Mouse (Mus musculus): ENCODE measurements around the gene Siva1.

Siva1 gene

DNA sequence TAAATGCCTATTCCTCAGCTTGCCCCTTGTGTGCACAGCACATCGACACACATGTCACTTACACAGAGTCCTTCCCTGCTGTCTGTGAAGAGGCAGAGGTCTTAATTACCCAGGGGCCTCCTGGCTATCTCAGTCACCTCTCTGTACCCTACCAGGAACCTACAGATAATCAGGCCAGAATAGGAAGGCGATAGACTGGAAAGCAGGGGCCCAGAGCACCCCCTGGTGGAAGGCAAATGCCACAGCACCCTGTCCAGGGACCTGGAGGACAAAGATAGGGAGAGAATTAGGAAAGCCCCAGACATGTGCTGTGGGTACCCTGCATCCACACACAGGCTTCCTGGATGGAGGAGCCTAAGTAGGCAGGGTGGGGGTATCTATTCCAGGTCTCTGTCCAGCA is 20.7 kb upstream of the Siva1 start:
- DNase-seq (ENCODE audit: low spot score): peak; percentile 81

DNA sequence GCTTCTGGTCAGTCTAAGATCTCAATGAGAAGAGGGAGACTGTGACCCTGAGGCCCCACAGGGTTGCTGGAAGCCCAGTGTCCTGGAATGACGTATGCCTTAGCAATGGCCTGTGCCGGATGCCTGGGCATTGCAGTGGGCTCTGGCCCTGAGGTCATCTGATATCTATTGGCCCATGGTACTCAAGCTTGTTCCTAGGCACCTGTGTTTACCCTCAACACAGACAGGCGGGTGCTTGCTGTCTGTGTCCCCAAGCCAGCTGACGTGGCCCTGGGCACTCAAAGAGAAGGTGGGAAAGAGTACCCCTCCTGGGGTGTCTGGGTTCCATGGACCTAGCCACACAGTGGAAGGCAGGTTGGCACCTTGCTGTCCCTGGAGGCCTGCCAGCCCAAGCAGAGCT is 18.8 kb upstream of the Siva1 start:
- no peak for DNase-seq (ENCODE audit: low spot score)

DNA sequence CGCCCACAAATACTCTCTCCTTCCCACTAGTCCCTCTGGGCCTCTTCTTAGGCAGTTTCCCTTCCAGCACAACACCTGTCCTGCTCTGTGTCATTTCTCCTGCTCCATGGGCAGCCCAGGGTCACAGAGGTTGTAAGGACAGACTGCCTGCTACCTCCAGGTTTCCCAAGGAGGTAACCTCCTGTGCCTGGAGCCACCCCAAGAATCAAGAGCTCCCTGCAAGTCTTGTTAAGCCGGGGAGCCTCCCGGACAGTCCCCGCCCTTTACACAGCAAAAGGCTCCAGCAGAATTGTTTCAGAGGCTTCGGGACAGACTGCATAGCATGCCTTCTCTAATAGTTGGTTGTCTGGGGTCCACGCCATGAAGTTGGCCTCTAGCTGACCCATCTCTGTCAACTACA is 18.0 kb upstream of the Siva1 start:
- no peak for DNase-seq (ENCODE audit: low spot score)

DNA sequence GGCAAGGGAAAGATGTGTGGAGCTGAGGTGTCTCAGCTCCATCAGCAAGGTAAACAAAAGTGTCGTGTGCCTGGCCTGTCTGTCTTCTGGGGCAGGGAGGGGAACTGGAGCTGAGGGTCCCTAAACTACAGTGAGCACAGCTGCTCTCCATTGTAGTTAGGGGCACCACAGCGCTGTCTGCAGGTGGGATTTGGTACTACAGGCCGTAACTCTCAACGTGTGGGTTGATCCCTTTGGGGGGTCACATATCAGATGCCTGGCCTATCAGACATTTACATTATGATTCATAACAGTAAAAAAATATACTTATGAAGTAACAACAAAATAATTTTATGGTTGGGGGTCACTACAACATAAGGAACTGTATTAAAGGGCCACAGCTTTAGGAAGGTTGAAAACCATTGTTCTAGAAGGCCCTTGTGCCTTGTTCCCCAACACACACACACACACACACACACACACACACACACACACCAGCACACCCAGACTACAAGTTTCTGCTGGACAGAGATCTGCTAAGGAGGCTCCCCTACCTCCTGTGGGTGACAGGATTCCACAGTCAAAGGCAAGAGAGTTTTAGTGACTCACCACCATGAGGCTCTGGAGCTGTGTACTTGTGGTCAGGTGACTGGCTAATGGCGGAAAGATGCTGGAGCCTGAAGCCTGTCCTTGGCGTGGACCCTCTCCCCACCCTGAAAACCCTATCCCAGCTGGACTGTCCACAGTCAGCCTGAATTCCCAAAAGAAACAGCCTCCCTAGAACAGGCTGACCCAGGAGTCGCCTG is 17.2 kb upstream of the Siva1 start:
- peak; percentile 60 for DNase-seq (ENCODE audit: low spot score)

DNA sequence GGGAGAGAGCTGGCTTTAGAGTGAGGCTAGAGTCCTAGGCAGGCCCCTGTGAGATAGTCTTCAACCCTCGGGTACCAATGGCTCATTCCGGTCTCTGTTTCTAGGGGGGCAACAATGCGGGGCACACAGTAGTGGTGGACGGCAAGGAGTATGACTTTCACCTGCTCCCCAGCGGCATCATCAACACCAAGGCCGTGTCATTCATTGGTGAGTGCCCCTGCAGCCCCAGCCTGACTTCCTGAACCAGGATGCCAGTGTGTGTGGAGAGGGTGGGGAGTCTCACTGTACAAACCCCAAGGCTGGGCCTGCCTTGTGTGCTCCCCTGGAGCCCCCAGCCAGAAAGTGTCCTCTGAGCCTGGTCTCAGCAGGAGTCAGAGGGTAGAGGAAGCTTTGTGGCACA is 16.3 kb upstream of the Siva1 start:
- no peak for DNase-seq (ENCODE audit: low spot score)

DNA sequence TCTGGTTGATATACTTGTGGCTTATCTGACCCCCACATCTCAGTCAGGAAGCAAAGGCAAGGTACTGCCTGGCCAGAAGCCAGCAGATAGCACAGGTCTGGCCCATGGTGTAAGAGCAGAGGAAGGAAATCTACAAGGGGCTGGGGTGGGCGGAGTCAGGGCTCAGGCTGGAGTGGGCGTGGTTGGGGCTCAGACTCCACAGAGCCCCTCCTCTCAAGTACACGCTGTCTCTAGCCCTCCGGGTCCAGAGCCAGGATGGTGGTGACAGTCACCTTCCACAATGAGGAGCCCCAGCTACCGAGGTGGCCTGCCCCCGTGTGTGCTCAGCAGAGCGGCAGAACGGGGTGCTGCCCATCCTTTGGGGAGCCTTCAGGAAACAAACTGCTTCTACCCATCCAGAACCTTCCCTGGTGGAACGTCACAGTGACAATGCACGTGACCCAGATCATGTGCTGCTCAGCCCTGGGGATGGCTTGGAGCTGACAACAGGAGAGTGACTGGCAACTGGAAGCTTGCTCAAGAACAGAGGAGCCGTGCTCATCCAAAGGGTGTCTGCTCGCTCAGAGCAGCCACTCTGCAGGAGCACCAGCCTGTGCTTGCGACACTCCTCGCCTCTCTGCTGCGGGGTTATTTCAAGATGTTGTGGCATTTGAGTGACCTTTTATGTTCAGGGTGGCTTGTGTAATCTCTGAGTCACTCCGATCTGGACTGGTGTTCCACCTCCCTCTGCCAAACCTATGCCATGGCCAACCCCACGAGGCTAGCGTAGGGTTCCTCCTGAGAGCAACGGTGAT is 15.4 kb upstream of the Siva1 start:
- peak; percentile 52 for DNase-seq (ENCODE audit: low spot score)

DNA sequence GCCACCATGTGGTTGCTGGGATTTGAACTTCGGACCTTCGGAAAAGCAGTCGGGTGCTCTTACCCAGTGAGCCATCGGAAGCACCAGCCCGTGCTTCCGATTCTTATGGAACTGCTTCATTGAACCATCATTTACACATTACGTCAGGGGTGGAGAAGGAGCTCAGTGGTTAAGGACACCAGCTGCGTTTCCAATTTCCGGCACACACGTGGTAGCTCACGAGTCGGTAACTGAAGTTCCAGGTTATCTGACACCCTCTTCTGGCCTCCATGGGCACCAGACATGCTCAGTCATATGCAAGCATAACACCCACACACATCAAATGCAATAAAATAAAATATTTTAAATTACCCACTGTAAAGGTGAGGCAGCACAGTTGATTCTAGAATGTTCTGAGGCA is 14.4 kb upstream of the Siva1 start:
- DNase-seq (ENCODE audit: low spot score): no peak

DNA sequence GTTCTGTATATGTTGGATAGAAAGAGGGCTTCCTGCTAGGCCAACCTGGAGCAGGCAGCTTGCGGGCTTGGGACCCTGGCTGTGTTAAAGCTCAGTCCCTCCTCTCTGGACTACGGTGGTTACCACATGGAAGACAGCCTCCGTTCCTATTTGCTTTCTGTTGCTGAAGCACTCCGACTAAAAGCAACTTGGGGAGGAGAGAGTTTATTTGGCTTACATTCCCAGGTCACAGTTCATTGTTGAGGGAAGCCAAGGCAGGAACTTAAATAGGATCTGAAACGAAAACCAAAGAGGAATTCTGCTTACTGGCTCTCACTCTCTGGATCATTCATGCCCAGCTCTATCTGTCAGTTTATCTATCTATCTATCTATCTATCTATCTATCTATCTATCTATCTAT is 13.7 kb upstream of the Siva1 start:
- DNase-seq (ENCODE audit: low spot score): no peak

DNA sequence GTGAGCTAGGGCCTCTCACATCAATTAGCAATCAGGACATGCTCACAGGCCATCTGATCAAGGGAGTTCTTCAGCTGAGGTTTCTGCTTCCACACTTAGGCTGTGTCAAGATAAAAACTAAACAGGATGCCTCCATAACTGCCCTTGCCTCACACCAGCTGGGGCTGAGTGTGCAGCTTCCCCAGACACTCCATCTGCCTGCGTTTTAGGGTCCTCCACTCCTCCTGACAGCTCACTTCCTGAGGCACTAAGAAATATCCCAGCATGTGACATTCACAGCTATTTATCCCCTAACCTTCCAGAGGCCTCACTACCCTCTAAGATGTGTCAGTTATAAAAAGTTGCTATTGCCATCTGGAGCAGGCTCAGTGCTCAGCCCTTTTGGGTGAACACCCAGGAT is 13.0 kb upstream of the Siva1 start:
- DNase-seq (ENCODE audit: low spot score): no peak

DNA sequence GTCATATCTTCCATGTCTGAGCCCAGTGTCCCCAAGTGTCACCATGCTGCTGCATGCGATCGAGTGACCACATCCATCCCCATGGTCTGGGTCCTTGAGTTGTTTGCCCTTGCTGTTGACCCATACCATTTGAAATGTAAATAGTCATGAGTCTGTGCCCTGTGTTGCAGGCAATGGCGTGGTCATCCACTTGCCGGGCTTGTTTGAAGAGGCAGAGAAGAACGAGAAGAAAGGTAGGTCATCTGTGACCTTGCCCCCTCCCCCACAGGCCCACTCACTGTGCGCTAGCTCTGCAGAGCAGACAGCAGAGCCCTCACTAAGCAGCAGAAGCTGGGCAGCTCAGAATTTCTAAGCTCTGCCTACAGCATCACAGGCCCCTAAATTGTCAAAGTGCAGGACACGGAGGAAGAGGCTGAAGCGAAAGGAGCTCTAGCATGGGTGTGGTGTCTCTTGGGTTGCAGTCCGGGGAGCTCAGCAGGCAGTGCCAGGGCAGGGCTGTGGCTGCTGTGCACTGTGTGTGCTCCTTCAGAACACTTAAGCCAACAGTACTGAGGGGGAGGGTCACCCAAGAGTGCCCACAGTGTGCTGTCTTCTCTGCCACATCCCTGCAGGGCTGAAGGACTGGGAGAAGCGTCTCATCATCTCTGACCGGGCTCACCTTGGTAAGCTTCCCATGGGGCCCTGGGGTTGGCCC is 12.2 kb upstream of the Siva1 start:
- no peak for DNase-seq (ENCODE audit: low spot score)

DNA sequence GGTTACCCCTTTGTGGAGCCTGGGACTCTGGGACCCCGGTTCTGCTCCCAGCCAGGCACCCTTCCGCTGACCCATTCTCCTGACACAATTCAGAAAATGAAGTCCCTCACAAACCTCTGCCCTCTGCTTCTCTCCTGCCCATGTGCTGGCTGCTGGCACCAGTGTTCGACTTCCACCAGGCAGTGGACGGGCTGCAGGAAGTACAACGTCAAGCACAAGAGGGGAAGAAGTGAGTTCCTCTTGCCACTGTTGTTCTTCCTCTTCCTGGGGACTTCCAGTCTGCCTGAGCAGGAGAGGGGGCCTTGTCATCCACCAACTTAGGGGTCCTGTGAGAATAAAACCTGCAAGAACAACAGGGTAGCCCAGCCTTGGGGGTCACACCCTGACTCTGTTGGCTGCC is 11.6 kb upstream of the Siva1 start:
- no peak for DNase-seq (ENCODE audit: low spot score)

DNA sequence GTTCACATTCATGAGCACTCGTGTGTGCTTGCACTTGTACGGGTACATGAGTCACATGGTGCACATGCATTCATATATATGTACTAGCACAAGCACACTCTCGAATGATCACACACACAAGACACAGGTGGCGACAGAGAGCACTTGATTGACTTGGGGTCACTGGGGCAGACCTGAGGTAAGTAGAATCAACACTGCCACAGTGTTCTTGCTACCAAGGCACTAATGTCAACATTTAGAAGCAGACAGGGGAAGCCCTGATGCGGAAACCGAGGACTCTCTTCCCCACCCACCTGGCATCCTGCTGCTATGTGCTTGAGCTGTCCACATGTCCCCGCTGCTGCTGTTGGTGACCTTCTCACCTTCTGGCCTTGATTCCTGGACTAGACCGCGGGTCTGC is 10.8 kb upstream of the Siva1 start:
- no peak for DNase-seq (ENCODE audit: low spot score)

DNA sequence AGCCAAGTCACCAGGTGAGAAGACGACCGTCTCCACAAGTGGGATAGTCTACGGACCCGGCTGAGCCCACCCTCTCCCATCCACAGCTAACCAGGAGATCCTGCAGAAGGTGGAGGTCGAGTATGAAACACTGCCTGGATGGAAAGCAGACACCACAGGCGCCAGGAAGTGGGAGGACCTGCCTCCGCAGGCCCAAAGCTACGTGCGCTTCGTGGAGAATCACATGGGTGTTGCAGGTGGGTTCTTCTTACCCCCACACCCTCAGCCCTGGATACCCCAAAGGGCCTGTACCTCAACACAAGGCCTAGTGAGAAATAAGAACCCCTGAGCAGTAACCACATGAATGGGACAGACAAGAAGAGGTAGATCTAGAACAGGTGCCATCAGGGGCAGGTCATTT is 5.0 kb upstream of the Siva1 start:
- no peak for DNase-seq (ENCODE audit: low spot score)

DNA sequence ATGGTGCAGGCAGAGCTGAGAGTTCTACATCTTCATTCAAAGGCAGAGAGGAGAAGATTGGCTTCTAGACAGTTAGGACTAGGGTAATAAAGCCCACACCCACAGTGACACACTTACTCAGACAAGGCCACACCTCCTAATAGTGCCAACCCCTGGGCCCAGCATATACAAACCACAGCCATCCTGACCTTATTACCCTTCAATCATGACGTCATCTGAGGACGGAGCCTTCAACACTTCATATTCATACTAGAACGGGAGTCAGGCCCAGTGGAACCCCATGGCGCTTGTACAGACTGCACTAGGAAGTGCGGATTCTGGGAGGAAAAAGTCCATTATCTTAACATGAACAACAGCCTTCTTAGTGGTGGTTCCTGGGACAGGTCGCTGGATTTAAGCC is 1.4 kb upstream of the Siva1 start:
- DNase-seq (ENCODE audit: low spot score): no peak

DNA sequence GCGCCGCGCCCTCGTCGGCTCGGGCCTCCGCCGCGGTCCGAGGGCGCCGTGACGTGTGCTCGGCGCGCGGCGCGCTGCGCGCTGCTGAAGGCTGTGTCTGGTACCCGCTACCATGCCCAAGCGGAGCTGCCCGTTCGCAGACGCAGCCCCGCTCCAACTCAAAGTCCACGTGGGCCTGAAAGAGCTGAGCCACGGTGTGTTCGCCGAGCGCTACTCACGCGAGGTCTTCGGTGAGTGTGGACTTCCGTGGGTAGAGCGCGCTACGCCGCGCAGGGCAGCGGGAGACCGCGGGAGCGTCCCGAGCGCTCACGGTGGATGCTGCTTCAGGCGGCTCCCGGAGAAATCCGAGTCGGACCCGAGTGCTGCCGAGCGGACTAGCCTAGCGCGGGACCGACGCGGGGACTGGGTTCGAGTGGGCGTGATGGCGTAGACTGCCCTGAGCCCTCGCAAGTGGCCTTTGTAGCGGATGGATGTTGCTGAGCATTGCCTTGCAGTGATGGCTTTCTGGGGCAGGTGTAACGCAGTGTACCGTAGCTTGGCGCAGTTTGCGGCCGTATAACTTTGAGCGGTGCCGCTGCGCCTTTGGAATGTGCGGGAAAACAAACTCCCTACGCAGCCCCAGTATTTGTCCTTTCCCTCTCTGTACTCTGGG is 502 bp downstream of the Siva1 start:
- DNase-seq (ENCODE audit: low spot score): no peak

DNA sequence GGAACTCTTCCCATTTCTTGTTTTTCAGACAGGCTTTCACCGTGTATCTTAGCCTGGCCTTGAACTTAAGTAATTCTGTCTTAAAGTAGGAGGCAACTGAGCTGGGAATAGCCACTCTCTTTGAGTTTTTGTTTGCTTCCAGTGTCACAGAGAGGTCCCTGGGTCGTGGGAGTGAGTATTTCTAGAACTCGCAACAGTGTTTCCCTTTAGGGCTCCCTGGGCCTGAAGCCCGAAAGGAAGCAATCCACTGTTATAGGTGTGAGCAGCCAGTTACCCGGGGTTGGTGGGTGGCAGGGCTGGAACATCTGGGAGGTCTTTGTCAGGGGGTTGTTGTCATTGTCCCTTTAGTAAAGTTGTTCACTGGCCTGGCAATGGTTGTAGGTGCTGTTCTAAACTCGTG is 1.7 kb downstream of the Siva1 start:
- DNase-seq (ENCODE audit: low spot score): no peak

DNA sequence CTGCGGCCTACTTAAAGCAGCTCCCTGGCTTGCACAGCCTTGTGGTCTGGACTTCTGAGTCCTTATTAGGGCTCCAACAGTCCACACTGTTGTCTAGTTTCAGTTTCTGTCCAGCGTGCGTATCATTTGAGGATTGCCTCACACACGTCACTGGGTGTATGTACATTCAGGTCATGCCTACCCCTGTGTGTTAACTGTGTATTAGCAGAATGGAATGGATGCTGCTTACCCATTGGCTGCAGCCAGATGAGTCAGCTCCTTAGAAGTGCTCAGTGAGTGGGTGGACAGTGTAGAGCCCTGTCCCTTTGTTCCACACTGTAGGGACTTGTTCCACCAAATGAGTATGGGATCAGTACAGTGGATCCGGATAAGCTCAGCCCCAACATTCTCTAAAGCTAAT is 3.6 kb downstream of the Siva1 start:
- DNase-seq (ENCODE audit: low spot score): no peak

DNA sequence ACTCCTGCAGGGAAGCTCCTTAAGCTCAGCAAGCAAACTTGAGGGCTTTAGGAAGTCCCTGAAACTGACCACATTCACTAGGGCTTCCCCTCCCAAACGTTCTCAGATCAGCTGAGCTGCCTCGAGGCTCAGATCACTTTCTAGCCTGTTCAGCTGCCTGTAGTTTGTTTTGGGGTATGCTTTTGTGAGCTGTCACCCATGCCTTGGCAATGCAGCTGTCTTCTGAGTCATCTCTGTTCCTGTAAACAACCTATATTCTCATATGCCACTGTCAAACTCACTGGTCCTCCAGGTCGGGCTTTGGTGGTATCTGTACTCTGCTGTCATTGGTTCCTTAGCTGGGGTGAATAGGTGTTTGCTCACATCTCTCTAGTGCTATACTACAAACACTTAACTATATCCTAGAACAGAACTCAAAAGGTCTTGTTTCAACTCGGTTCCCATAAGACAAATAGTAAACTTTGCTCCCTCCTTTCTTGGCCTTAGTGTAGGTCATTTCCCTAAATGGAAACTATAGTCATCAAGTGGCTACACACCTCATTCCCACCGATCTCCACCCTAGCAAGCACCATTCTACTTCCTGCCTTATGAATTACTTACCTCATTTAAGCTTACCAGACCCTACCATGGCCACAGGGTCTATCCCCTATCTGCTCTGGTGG is 7.4 kb downstream of the Siva1 start:
- DNase-seq (ENCODE audit: low spot score): no peak

DNA sequence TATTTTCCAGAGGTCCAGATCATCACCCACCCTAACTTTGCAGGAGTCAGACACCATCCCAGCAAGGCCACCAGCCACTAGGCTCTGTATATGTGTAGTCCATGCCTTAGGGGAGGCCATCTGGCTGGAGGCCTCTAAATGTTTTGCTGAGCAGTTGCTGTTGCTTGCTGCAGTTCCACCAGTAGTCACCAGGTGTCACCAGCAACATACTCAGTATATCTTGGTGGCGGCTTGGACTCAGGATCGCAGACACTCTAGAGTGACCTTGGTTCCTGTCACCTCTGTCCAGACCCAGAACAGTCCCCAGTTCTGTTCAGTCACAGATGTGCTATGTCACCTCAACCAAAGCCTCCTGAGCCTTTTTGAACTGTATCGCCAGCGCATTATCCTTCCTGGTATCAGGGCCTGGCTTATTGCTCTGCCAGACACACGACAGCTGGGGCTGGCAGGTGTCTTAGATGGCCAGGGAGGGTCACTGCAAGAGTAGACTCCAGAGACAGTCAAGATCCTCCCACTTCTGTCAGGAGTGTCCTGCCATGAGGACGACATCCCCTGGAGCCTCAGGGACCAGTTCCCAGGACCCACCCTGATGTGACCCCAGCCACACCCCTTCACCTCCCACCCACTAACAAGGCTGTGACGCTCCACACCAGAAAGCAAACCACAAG is 8.8 kb downstream of the Siva1 start:
- DNase-seq (ENCODE audit: low spot score): peak; percentile 96

DNA sequence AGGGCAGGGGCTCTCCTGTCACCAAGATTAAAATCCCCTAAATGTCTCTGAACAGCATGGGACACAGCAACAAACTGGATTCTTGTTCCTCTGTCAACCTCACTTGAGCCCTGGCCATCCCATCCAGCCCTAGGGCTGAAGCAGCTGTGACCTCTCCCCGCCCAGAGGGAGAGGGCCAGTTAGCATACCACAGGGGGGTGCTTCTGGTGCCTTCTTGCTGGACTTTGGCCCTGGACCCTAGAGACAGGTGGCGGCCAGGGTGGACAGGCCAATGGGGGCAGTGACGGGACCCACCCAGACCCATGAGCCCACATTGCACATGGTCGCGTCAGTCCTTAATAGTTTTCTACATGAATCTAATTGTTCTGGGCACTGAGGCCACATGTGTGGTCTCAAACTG is 9.6 kb downstream of the Siva1 start:
- no peak for DNase-seq (ENCODE audit: low spot score)

DNA sequence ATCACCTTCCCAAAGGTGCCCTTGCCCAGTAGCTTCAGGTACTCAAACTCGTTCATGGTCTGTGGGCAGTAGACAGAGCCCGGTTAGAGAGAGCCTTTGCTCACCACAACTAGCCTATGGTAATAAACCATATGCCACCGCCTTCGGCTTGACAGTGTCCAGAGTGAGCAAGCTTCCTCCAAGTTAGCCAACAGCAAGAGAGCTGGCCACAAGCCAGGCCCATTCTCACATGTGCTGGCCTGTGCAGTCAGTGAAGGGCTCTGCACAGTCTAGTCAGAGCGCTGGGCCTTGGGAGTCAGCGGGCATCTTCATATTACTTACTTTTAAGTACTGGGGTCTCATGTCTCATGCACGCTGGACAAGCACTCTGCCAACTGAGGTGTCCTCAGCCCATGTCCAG is 14.1 kb downstream of the Siva1 start:
- DNase-seq (ENCODE audit: low spot score): no peak

DNA sequence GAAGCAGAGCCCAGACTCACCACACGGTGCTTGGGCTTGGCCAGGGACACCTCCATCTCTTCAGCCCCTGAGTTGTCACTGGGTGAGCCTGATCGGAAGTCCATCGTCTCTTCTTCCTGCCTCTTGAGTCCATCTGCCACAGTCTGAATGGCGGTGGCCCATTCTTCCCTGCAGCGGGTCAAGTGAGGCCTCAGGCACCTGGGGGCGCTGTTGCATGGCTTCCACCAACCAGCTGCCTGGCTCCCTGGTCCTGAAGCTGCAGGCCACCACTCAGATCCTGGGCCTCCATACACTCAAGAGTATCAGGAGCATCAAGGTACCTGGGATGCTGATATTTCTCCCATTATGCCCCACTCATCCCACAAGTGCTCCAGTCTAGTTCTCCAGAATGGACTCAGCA is 14.6 kb downstream of the Siva1 start:
- peak; percentile 62 for DNase-seq (ENCODE audit: low spot score)

All from retina, embryonic 14.5 days (tissue).